Mouse (Mus musculus) bone marrow, adult 2 months (tissue): ENCODE measurements at regions not wholly inside any gene's neighbourhood (a gene's known extent, or its start where the extent isn't known, plus 50 kb on each side); places are given as distances from the start of the nearest gene placed in this dataset.

Experiments used
- H3K27ac ChIP-seq: fragments of 200-500 bp; 2 replicates; pipeline ENCODE4 v1.5.1; 2012; ENCODE audit warnings: low read depth, mild to moderate bottlenecking, control low read depth, inconsistent platforms, low read length; ENCODE audit not compliant: control insufficient read depth, poor library complexity, insufficient read depth
- H3K4me1 ChIP-seq: fragments of 200-500 bp; 2 replicates; pipeline ENCODE4 v1.6.1; 2011; ENCODE audit warnings: low read length; ENCODE audit not compliant: control insufficient read depth, insufficient read depth
- H3K4me3 ChIP-seq: fragments of 200-500 bp; replicated peaks from 2 replicates; pipeline ENCODE3; 2011; ENCODE audit warnings: mild to moderate bottlenecking, low read depth, low read length, control low read depth; ENCODE audit not compliant: control insufficient read depth
- CTCF ChIP-seq: fragments of 200-500 bp; IDR thresholded peaks from 2 replicates; pipeline ENCODE4 v1.5.1; 2011; ENCODE audit warnings: low read length, control low read depth; ENCODE audit not compliant: control insufficient read depth, insufficient read depth
- POLR2A ChIP-seq: fragments of 200-500 bp; IDR thresholded peaks from 2 replicates; pipeline ENCODE4 v1.6.1; 2011; ENCODE audit warnings: low read depth, mild to moderate bottlenecking, control low read depth, low read length, borderline replicate concordance; ENCODE audit not compliant: control insufficient read depth
- WGBS: fragments of 180-500 bp; shearing (Covaris S2); methylation state at CpG from one replicate; pipeline ENCODE4 v1.1.7; 2018; 5-methylcytosine and 5-hydroxymethylcytosine counted together

DNA sequence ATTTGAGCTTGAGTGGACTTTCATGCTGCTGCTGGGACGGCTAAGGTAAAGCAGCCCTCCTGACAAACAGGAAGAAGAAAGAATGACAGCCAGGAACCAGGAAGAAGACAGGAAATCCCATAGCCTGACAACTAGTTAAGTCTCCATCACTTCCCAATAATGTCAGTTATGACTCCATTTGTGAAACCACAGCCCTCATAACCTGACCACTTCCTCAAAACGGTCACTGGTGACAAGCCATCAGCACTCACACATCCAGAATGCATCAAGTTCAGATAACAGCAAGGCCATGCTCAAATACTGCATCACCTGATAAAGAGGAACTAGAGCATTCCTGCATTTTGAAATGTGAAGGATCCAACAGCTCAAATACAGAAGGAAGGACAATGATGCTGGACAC is 288.3 kb downstream of the Zfp706 start:
- Histone ChIP-seq H3K4me3 (no peak overlapping the region), H3K27ac (no peak overlapping the region), H3K4me1 (peaks cover 6% of the 10 kb centered on the region; the same call in 1 of the 2 replicates)
- 4% methylated on average over 2 of the region's 2 CpGs for WGBS
- TF ChIP-seq POLR2A, result no peak
- TF ChIP-seq CTCF, result no peak

DNA sequence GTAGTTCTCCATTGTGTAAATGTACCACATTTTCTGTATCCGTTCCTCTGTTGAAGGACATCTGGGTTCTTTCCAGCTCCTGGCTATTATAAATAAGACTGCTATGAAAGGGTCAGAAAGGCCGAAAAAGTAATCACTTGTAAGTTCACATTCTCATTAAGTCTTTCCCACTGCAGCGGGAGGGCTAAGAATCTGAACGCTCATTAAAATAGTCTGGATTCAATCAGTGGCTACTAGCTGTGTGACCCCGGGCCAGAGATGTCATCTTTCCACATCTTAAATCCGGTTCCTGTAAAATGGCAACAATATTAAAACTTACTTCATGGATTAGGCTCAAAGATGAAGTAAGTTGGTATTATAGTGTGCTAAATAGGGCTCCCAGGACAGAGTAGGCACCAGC is 289.7 kb downstream of the Zfp706 start:
- Histone ChIP-seq H3K4me1 (peaks cover 6% of the 10 kb centered on the region; the same call in 1 of the 2 replicates), H3K27ac (no peak overlapping the region), H3K4me3 (no peak overlapping the region)
- no peak for TF ChIP-seq POLR2A
- WGBS, result 85% methylated on average over 6 of the region's 6 CpGs

DNA sequence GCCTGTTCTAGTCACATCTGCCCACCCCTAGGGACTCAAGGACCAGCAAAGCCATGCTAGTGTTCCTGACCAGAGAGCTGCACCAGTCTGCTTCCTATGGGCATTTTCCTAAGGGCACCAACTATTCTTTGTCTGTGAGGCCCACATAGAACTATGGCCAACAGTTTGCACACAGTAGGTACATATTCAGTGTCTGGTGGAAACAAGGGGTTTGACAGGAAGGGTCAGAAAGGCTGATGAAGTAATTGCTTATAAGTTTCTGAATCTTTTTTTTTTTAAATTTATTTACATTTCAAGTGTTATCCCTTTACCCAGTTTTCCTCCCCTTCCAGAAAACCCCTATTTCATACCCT is 290.9 kb downstream of the Zfp706 start:
- H3K4me3 ChIP-seq, result no peak overlapping the region
- H3K4me1 ChIP-seq, result peaks cover 6% of the 10 kb centered on the region; the same call in 1 of the 2 replicates

DNA sequence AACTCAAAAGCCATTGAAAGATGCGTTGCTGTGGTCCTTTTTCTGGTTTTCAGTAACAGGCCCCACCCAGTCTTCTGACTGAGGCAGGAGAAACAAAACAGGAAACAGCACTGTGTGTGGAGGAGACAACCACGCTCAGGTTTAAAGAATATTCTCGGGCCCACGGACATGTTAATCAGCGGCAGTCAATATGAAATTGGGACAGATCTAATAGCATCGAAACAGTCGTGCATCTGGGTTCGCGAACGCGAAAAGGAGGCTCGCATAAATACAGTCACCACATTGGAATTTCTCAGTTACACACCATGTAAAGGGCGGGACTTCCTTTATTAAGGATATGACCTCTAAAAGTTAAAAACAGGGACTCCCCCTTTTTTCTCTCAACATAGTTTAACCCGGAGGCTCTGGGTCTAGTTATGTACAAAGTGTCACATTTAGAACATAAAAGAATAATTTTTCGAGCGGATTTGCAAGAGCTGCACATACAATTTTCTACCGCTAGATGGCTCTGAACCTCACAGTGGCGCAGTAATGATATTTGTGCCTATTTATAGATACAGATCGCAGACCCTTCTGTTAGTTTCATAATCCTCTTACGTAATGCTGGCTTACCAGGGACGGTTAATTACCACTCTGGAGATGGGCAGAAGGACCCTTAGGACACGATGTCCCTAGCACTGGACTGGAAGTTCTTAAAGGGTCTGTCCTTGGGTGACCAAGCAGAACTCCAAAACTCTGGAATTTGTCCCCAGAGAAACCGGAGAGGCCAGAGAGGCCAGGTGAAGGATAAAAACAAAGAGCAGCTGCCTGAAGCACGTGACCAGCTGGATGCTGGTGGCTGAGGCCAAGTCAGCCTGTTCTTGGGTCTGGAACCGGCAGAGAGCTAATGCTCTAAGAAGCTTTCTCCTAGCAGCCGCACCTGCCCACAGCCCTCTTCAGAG is 291.6 kb downstream of the Zfp706 start:
- TF ChIP-seq POLR2A (no peak), CTCF (peak; percentile 35)
- WGBS, result 4% methylated on average over 26 of the region's 26 CpGs
- H3K4me3 ChIP-seq, result peak overlapping the region; percentile 55
- peak overlapping the region; percentile 84 for H3K27ac ChIP-seq
- H3K4me1 ChIP-seq, result peaks cover 6% of the 10 kb centered on the region; the same call in 1 of the 2 replicates

More for the DNA sequence above, 290.9 kb downstream of the Zfp706 start:
- H3K27ac ChIP-seq, result peak overlapping the region; percentile 84
- TF ChIP-seq POLR2A, result no peak

DNA sequence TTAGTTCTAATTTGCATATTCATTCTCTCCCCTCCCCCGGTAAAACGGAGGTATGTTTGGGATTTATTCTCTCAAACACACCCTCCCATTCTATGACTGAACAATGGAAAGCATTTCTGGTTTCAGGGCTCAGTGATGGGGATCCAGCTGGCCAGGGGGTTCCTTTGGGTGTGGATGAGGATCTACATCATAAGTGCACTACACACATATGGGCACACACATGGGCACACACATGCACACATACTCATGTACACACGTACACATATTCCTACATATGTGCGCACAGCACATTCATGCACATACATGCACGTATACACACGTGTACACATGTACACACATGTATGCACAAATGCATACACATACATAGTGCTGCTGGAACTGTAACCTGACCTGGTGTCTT is 292.4 kb downstream of the Zfp706 start:
- TF ChIP-seq CTCF (no peak), POLR2A (no peak)
- WGBS, result 80% methylated on average over 6 of the region's 6 CpGs
- Histone ChIP-seq H3K27ac (no peak overlapping the region), H3K4me1 (peaks cover 6% of the 10 kb centered on the region; the same call in 1 of the 2 replicates), H3K4me3 (no peak overlapping the region)

DNA sequence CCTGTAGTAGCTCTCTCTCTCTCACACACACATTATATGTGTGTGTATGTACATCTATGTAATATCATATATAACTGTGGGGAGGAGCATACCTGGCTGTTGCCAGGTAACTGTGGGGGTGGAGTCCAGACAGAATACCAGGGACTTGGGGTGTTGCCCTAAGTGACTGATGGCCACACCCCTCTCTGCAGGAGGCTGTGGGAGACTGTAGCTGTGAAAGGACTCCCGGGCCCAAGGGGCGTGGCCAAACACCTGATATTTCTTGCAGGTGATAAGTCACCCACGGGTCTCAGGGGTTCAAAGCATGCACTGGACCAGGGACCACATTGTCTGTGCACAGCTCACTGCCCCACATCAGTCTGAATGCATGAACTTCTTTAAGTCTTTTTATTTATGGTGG is 297.8 kb downstream of the Zfp706 start:
- 63% methylated on average over 3 of the region's 3 CpGs for WGBS
- no peak for TF ChIP-seq CTCF
- TF ChIP-seq POLR2A, result no peak
- Histone ChIP-seq H3K27ac (no peak overlapping the region), H3K4me3 (no peak overlapping the region), H3K4me1 (no peaks in the 10 kb centered on the region; the same call in 1 of the 2 replicates)

DNA sequence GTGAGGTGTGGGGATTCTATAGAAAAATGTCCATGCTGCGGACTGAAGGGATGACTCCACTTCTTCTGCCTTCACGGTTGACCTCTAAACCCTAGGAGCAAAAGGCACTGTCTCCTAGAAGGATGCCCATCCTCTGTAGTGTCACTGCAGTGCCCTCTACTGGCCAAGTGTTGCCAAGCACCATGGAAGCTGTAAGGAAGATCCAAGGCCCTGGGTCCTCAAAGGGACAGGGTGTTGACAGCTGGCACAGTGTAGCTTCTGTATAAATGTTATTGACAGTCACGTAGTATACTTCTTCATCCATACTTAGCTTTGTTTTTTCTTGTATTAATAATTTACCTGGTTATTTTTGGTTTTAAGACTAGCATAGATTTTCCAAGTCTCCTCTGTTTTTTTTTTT is 299.1 kb downstream of the Zfp706 start:
- Histone ChIP-seq H3K27ac (no peak overlapping the region), H3K4me1 (no peaks in the 10 kb centered on the region; the same call in 1 of the 2 replicates), H3K4me3 (no peak overlapping the region)
- TF ChIP-seq POLR2A, result no peak
- TF ChIP-seq CTCF, result peak; percentile 98
- 13% methylated on average over 3 of the region's 3 CpGs for WGBS

DNA sequence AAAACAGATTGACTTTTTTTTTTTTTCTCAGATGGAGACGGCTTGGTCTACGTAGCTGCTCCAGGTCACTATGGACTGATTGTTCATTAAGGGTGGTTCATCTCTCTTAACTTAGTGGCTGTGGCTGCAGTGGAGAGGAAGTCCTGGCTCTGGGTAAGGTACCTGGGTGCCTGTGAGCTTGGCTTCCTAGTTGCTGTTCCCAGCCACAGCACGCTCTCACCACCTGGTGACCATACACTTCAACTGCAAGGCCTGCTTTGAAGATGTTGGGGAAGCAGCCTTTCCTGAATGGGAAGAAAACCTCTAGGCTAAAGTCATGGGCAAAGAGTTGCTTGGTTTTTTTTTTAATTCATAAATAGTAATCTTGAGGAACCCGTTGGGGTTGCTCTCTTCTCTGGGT is 301.6 kb downstream of the Zfp706 start:
- no peak overlapping the region for H3K4me3 ChIP-seq
- no peak overlapping the region for H3K27ac ChIP-seq
- 30% methylated on average over 4 of the region's 4 CpGs for WGBS
- no peaks in the 10 kb centered on the region; the same call in 1 of the 2 replicates for H3K4me1 ChIP-seq
- peak; percentile 91 for TF ChIP-seq CTCF
- no peak for TF ChIP-seq POLR2A
